Mouse (Mus musculus): Measurements from ENCODE around the gene Tmod2. TPM values are rescaled to one million over a fixed set of nuclear protein-coding genes. Genes with fewer than 3 reads are reported as not detected.
A peak's percentile ranks its signal among the peaks of the same experiment; 100 is the strongest.

Tmod2 gene
- total and polyA plus RNA-seq, 2 experiments from 2014 or later = 185 to 406 TPM

GRCm38 (mm10) chr9:75633603-75634002 lies 22.5 kb upstream of the Tmod2 start:
- H3K4me2 ChIP-seq (ENCODE audit: low read depth) = no peak overlapping the region
- H3K4me1 ChIP-seq (ENCODE audit: insufficient read depth) = no peaks in the 10 kb centered on the region
- DNase-seq (no peak), ATAC-seq (no peak)
- H3K27ac ChIP-seq (ENCODE audit: low read depth, low read length) = no peak overlapping the region
- WGBS = 92% methylated on average over 8 of the region's 8 CpGs
- no peak overlapping the region for H3K4me3 ChIP-seq (ENCODE audit: low read depth, low read length)
- no peak overlapping the region for H3K9ac ChIP-seq
- H3K36me3 ChIP-seq (ENCODE audit: insufficient read depth) = peaks cover 11% of the 10 kb centered on the region
- no peaks in the 10 kb centered on the region for H3K27me3 ChIP-seq (ENCODE audit: insufficient read depth, low read length)
- no peaks in the 10 kb centered on the region for H3K9me3 ChIP-seq (ENCODE audit: low read length)
- TF ChIP-seq CTCF (IDR thresholded peaks at IDR 0.05; ENCODE audit: low read depth) = no peak

- no peaks in the 10 kb centered on the region for H3K4me1 ChIP-seq (ENCODE audit: insufficient read depth)
- DNase-seq (no peak), ATAC-seq (peak; percentile 50; the same call in 1 of the 2 replicates)
- no peak overlapping the region for H3K9ac ChIP-seq
- no peak overlapping the region for H3K27ac ChIP-seq (ENCODE audit: low read depth, low read length)
- no peak overlapping the region for H3K4me2 ChIP-seq (ENCODE audit: low read depth)
- H3K27me3 ChIP-seq (ENCODE audit: insufficient read depth, low read length) = no peaks in the 10 kb centered on the region
- TF ChIP-seq CTCF (IDR thresholded peaks at IDR 0.05; ENCODE audit: low read depth) = peak; percentile 66
- no peaks in the 10 kb centered on the region for H3K9me3 ChIP-seq (ENCODE audit: low read length)
- no peak overlapping the region for H3K4me3 ChIP-seq (ENCODE audit: low read depth, low read length)
- peaks cover 11% of the 10 kb centered on the region for H3K36me3 ChIP-seq (ENCODE audit: insufficient read depth)
- WGBS = 23% methylated on average over 1 of the region's 1 CpGs
Observed at GRCm38 (mm10) chr9:75632902-75633301, 21.8 kb upstream of the Tmod2 start.

GRCm38 (mm10) chr9:75632111-75632510 lies 21.0 kb upstream of the Tmod2 start:
- H3K36me3 ChIP-seq (ENCODE audit: insufficient read depth) = peaks cover 8% of the 10 kb centered on the region
- H3K27ac ChIP-seq (ENCODE audit: low read depth, low read length) = no peak overlapping the region; the same call in 1 of the 2 replicates
- no peak for TF ChIP-seq CTCF (IDR thresholded peaks at IDR 0.05; ENCODE audit: low read depth)
- no peak for DNase-seq
- H3K27me3 ChIP-seq (ENCODE audit: insufficient read depth, low read length) = no peaks in the 10 kb centered on the region
- H3K9me3 ChIP-seq (ENCODE audit: low read length) = no peaks in the 10 kb centered on the region
- ATAC-seq = peak; percentile 38
- H3K4me2 ChIP-seq (ENCODE audit: low read depth) = no peak overlapping the region
- H3K4me1 ChIP-seq (ENCODE audit: insufficient read depth) = no peaks in the 10 kb centered on the region
- WGBS = 51% methylated on average over 10 of the region's 10 CpGs
- H3K4me3 ChIP-seq (ENCODE audit: low read depth, low read length) = no peak overlapping the region
- no peak overlapping the region for H3K9ac ChIP-seq

- Histone ChIP-seq H3K4me1 (ENCODE audit: insufficient read depth) (no peaks in the 10 kb centered on the region), H3K27me3 (ENCODE audit: insufficient read depth, low read length) (no peaks in the 10 kb centered on the region), H3K4me2 (ENCODE audit: low read depth) (no peak overlapping the region), H3K4me3 (ENCODE audit: low read depth, low read length) (no peak overlapping the region), H3K27ac (ENCODE audit: low read depth, low read length) (no peak overlapping the region), H3K9me3 (ENCODE audit: low read length) (no peaks in the 10 kb centered on the region), H3K9ac (no peak overlapping the region), H3K36me3 (ENCODE audit: insufficient read depth) (peaks cover 1% of the 10 kb centered on the region; the same call in 1 of the 2 replicates)
- TF ChIP-seq CTCF (IDR thresholded peaks at IDR 0.05; ENCODE audit: low read depth) = no peak
- no peak for ATAC-seq
- no peak for DNase-seq
- 84% methylated on average over 8 of the region's 8 CpGs for WGBS
Observed at GRCm38 (mm10) chr9:75630823-75631454, 19.8 kb upstream of the Tmod2 start.

GRCm38 (mm10) chr9:75626308-75626604 lies 15.1 kb upstream of the Tmod2 start:
- H3K36me3 ChIP-seq (ENCODE audit: insufficient read depth) = no peaks in the 10 kb centered on the region
- peak overlapping the region; percentile 97 for H3K9ac ChIP-seq
- DNase-seq (no peak), ATAC-seq (no peak)
- under 1% methylated on average over 14 of the region's 14 CpGs for WGBS
- peak overlapping the region; percentile 85 for H3K4me3 ChIP-seq (ENCODE audit: low read depth, low read length)
- no peaks in the 10 kb centered on the region for H3K27me3 ChIP-seq (ENCODE audit: insufficient read depth, low read length)
- H3K27ac ChIP-seq (ENCODE audit: low read depth, low read length) = peak overlapping the region; percentile 96
- H3K4me2 ChIP-seq (ENCODE audit: low read depth) = peak overlapping the region; percentile 91
- H3K4me1 ChIP-seq (ENCODE audit: insufficient read depth) = no peaks in the 10 kb centered on the region
- H3K9me3 ChIP-seq (ENCODE audit: low read length) = no peaks in the 10 kb centered on the region
- no peak for TF ChIP-seq CTCF (IDR thresholded peaks at IDR 0.05; ENCODE audit: low read depth)

DNA sequence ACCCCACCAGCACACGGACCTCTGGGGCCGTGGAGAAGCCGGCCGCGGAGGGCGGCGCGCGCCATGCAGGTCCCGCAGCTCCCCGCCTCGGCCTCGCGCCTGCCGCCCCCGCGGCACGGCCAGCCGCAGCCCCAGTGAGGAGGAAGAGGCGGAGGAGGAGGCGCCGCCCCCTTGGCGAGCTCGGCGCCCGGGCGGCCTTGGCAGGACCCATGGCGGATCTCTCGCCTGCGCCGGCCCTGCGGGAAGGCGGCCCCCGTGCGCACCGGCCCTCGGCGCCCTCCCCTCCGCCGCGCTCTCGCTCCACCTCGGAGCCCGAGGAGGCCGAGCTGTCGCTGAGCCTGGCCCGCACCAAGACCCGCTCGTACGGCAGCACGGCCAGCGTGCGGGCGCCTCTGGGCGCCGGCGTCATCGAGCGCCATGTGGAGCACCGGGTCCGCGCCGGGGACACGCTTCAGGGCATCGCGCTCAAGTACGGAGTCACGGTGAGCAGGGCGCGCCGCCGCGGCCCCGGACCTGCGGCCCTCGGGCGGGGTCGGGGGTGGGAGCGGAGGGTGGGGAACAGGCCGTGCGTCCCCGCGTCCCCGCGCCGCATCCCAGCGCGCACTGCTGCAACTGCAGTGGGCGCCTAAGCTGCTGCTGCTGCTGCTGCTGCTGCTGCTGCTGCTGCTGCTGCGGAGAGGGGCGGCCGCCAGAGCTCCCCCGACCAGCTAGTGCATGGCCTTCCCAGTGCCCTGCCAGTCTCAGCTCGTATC lies 14.6 kb upstream of the Tmod2 start, which contains the start of gene Lysmd2:
Gene Lysmd2, plus strand, starts transcription at position 186 of the 752 bp plus-strand sequence.
- peak; percentile 88 for ATAC-seq
- TF ChIP-seq CTCF (IDR thresholded peaks at IDR 0.05; ENCODE audit: low read depth) = no peak
- Histone ChIP-seq H3K9me3 (ENCODE audit: low read length) (no peaks in the 10 kb centered on the region), H3K4me1 (ENCODE audit: insufficient read depth) (no peaks in the 10 kb centered on the region), H3K27me3 (ENCODE audit: insufficient read depth, low read length) (no peaks in the 10 kb centered on the region), H3K4me2 (ENCODE audit: low read depth) (peak within 1 kb of the TSS; percentile 91), H3K27ac (ENCODE audit: low read depth, low read length) (peak within 1 kb of the TSS; percentile 96), H3K36me3 (ENCODE audit: insufficient read depth) (no peaks in the 10 kb centered on the region), H3K9ac (peak within 1 kb of the TSS; percentile 97), H3K4me3 (ENCODE audit: low read depth, low read length) (peak within 1 kb of the TSS; percentile 85)
- peak; percentile 76 for DNase-seq
- under 1% methylated on average over 81 of the region's 94 CpGs for WGBS

DNA sequence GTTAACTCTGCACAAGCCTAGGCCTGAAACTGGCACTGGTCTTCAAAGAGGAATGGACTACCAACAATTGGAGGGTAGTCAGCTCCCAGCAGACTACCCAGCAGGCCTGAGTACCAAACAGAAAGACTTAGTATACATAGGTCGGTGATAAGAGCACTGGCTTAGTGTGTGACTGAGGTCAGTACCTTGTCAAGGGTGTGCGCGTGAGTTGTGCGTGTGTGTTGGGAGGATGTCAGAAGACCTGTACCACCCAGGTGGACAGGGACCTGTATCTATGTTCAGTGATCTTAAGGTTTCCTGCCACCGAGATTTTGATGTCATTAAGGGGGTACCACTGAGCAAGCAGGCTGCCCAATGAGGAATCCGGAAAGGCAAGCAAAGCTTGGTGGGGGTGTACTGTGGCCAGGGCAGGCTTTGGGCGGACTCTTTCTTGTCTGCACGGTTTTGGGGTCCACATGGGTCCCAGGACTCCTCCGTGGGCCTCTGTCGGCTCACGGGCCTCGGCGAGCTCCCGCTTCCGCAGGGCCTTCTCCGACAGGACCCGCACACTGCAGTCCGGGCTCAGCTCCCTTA lies 13.9 kb upstream of the Tmod2 start:
- WGBS = 13% methylated on average over 18 of the region's 18 CpGs
- H3K4me2 ChIP-seq (ENCODE audit: low read depth) = peak overlapping the region; percentile 91
- H3K36me3 ChIP-seq (ENCODE audit: insufficient read depth) = no peaks in the 10 kb centered on the region
- no peak for ATAC-seq
- no peaks in the 10 kb centered on the region for H3K27me3 ChIP-seq (ENCODE audit: insufficient read depth, low read length)
- no peaks in the 10 kb centered on the region for H3K9me3 ChIP-seq (ENCODE audit: low read length)
- no peaks in the 10 kb centered on the region for H3K4me1 ChIP-seq (ENCODE audit: insufficient read depth)
- H3K27ac ChIP-seq (ENCODE audit: low read depth, low read length) = peak overlapping the region; percentile 96
- H3K4me3 ChIP-seq (ENCODE audit: low read depth, low read length) = peak overlapping the region; percentile 85
- peak overlapping the region; percentile 97 for H3K9ac ChIP-seq
- TF ChIP-seq CTCF (IDR thresholded peaks at IDR 0.05; ENCODE audit: low read depth) = no peak
- DNase-seq = no peak

Measured in forebrain, postnatal 0 days (tissue).